Mouse (Mus musculus) layer of hippocampus, postnatal 14 days (tissue): ENCODE data around the gene Zbtb12. TPM values are rescaled to one million over a fixed set of nuclear protein-coding genes. Genes with fewer than 3 reads are reported as not detected.

Experiments used
- DNase-seq, 2 experiments: peaks; one replicate each; pipeline ENCODE4 v3.0.0; 2021 to 2022; ENCODE audit warnings: low spot score in 2 of 2, mixed read lengths in 1 of 2
- microRNA-seq, 2 experiments: library from miRNA; unstranded; fragments of <30 nt; microRNA quantifications; one replicate each; pipeline ENCODE4 v1.2.0; 2021
- total RNA-seq, 2 experiments: library from RNA; stranded (reverse); gene quantifications; 2 replicates each; pipeline ENCODE4 v1.2.3; 2021

The Zbtb12 gene
- total RNA-seq, 2 experiments from 2014 or later = 6.4 to 8.1 TPM

DNA sequence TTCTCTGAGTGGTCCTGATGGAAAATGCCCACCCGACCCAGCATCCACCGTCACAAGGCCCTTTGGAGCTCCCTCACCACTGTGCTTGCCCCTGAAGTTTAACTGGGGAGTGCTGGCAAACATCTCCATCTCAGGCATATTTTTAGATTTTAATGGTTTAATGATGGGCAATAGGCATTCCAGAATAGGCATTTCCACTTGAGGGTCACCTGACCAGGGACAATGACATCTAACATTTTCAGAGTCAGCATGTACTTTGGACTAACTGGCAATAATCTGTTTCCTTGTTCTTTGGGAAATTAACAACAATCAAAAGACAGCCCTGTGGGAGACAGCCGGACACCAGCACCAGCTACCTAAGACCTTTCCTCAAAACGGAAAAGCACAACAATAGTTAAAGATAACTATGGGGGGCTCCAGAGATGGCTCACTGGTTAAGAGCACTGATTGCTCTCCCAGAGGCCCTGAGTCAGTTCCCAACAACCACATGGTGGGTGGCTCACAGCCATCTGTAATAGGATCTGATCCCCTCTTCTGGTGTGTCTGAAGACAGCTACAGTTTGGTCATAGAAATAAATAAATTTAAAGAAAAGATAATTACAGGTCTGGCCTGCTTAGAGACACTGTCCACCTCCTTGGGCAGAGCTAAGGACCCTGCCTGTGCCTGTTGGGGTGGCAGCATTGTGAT, 64.0 kb downstream of the Zbtb12 start:
- DNase-seq = no peak

GRCm38 (mm10) chr17:34944362-34944761, 65.1 kb downstream of the Zbtb12 start:
- DNase-seq = no peak

Small RNA genes within 50 kb of the gene (microRNA-seq; reads per million reads assigned to microRNA genes)
- gene Mir6970 = 4.5 to 5.2 reads per million in 2 experiments
- 2.8 to 4.5 reads per million in 2 experiments for gene Mir6971
- gene Mir6972 = 0 reads per million in 2 experiments

Other genes with a start within 250 kb of the Zbtb12 start
- 100 to 1,000 TPM; 248 to 266 TPM for gene Prrt1, start 249.9 kb upstream of the Zbtb12 start, total RNA-seq
- gene Fkbpl, start 234.7 kb upstream of the Zbtb12 start, total RNA-seq = 10 to 100 TPM; 16.0 to 17.1 TPM
- 10 to 100 TPM; 80.0 to 81.9 TPM for gene Atf6b, start 232.3 kb upstream of the Zbtb12 start, total RNA-seq
- 1 to 10 TPM; 4.6 to 5.4 TPM for gene Tnxb, start 208.9 kb upstream of the Zbtb12 start, total RNA-seq
- gene C4b, start 135.6 kb upstream of the Zbtb12 start, total RNA-seq = 10 to 100 TPM; 11.6 to 14.0 TPM
- not detected for gene Cyp21a1, start 74.9 kb upstream of the Zbtb12 start, total RNA-seq
- 10 to 100 TPM; 59.6 to 62.9 TPM for gene Stk19, start 42.5 kb upstream of the Zbtb12 start, total RNA-seq
- 10 to 100 TPM; 35.9 to 39.3 TPM for gene Dxo, start 42.5 kb upstream of the Zbtb12 start, total RNA-seq
- gene Skiv2l, start 29.3 kb upstream of the Zbtb12 start, total RNA-seq = 10 to 100 TPM; 70.8 to 76.4 TPM
- gene Nelfe, start 29.1 kb upstream of the Zbtb12 start, total RNA-seq = 10 to 100 TPM; 29.6 to 30.9 TPM
- gene Cfb, start 17.0 kb upstream of the Zbtb12 start, total RNA-seq = under 1 TPM in 1 of 2 experiments, not detected in 1; 0.23 TPM
- gene Gm20547, start 2.6 kb downstream of the Zbtb12 start, total RNA-seq = not detected
- 1 to 10 TPM; 2.0 to 3.7 TPM for gene C2, start 18.8 kb downstream of the Zbtb12 start, total RNA-seq
- gene Ehmt2, start 19.0 kb downstream of the Zbtb12 start, total RNA-seq = 100 to 1,000 TPM; 168 to 173 TPM
- under 1 TPM; 0.18 to 0.38 TPM for gene Slc44a4, start 35.0 kb downstream of the Zbtb12 start, total RNA-seq
- gene Neu1, start 51.8 kb downstream of the Zbtb12 start, total RNA-seq = 10 to 100 TPM; 31.9 to 32.9 TPM
- 10 to 100 TPM; 12.5 TPM for gene Hspa1b, start 79.8 kb downstream of the Zbtb12 start, total RNA-seq
- gene Gm20481, start 90.4 kb downstream of the Zbtb12 start, total RNA-seq = not detected
- 10 to 100 TPM; 12.4 to 13.1 TPM for gene Hspa1a, start 92.7 kb downstream of the Zbtb12 start, total RNA-seq
- under 1 TPM; 0.38 to 0.44 TPM for gene Hspa1l, start 93.2 kb downstream of the Zbtb12 start, total RNA-seq
- 10 to 100 TPM; 19.4 to 25.0 TPM for gene Lsm2, start 102.4 kb downstream of the Zbtb12 start, total RNA-seq
- gene Vars, start 121.5 kb downstream of the Zbtb12 start, total RNA-seq = 10 to 100 TPM; 52.9 to 55.9 TPM
- under 1 TPM; 0.14 to 0.21 TPM for gene Vwa7, start 137.1 kb downstream of the Zbtb12 start, total RNA-seq
- 1 to 10 TPM; 1.8 to 2.6 TPM for gene Sapcd1, start 148.5 kb downstream of the Zbtb12 start, total RNA-seq
- gene Msh5, start 167.3 kb downstream of the Zbtb12 start, total RNA-seq = 1 to 10 TPM in 1 of 2 experiments, under 1 TPM in 1; 0.79 to 1.9 TPM
- gene Clic1, start 170.5 kb downstream of the Zbtb12 start, total RNA-seq = 10 to 100 TPM; 11.7 to 14.8 TPM
- 10 to 100 TPM; 26.4 to 33.1 TPM for gene Ddah2, start 179.6 kb downstream of the Zbtb12 start, total RNA-seq
- gene Ly6g6c, start 185.9 kb downstream of the Zbtb12 start, total RNA-seq = not detected
- gene Mpig6b, start 186.7 kb downstream of the Zbtb12 start, total RNA-seq = not detected
- gene Ly6g6e, start 197.4 kb downstream of the Zbtb12 start, total RNA-seq = 1 to 10 TPM; 1.6 to 1.8 TPM
- 1 to 10 TPM; 1.2 to 2.6 TPM for gene Ly6g6d, start 198.6 kb downstream of the Zbtb12 start, total RNA-seq
- not detected for gene Ly6g6f, start 206.1 kb downstream of the Zbtb12 start, total RNA-seq
- 10 to 100 TPM; 88.8 to 93.0 TPM for gene Abhd16a, start 209.8 kb downstream of the Zbtb12 start, total RNA-seq
- not detected for gene Ly6g5c, start 228.8 kb downstream of the Zbtb12 start, total RNA-seq
- gene Ly6g5b, start 235.9 kb downstream of the Zbtb12 start, total RNA-seq = under 1 TPM; 0.67 to 0.74 TPM
- gene Gpank1, start 242.0 kb downstream of the Zbtb12 start, total RNA-seq = 10 to 100 TPM; 10.2 to 13.2 TPM
- gene Csnk2b, start 242.6 kb downstream of the Zbtb12 start, total RNA-seq = 100 to 1,000 TPM; 174 to 179 TPM
- 10 to 100 TPM; 20.8 to 26.1 TPM for gene D17H6S53E, start 246.9 kb downstream of the Zbtb12 start, total RNA-seq